Mouse (Mus musculus): ENCODE results near the gene Maea.

DNA sequence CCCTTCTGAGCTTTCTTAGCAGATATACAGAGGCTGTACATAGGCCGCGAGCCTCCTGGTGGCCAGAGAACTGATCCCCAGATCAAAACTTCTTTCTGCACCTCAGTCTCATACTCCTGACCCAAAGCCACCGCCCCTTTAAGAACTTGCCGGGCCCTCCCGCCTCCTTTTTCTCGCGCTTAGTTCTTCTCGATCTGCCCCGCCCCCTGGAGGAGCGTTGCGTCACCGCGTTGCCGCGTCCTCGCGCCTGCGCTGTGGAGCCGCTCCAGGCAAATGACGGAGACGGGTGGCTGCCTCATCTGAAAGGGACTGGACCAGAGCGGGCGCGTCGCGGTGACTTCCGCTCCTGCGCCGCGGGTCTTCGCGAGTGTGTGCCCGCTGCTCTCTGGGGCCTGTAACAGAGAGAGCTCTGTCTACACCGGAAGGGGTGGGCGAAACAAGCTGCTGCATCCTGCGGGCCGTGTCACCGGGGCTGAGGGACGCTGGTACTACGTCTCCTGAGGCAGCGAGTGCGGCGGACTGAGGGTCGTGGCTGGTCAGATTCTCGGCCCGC, 43.1 kb downstream of the Maea start, which contains the start of gene Uvssa:
- TF ChIP-seq CTCF (IDR thresholded peaks at IDR 0.05; ENCODE audit: control insufficient read depth, insufficient read depth, insufficient read length) (no peak), FOSL1 (IDR thresholded peaks at IDR 0.05; ENCODE audit: insufficient read depth, low read length, poor library complexity, severe bottlenecking) (no peak), MYOG (IDR thresholded peaks at IDR 0.05; ENCODE audit: control insufficient read depth, extremely low read depth, insufficient read length) (no peak)
